Mouse (Mus musculus) G1E (cell line): Measurements from ENCODE around the gene Cant1. TPM values are rescaled to one million over a fixed set of nuclear protein-coding genes. Genes with fewer than 3 reads are reported as not detected.
A peak's percentile ranks its signal among the peaks of the same experiment; 100 is the strongest.

ENCODE experiments used
- ATAC-seq: 2 replicates; pipeline ENCODE4 v1.8.0; 2016; ENCODE audit warnings: mild to moderate bottlenecking; ENCODE audit not compliant: insufficient number of reproducible peaks, poor library complexity, low FRiP score, severe bottlenecking; ENCODE audit errors: extremely low read depth
- DNase-seq: peaks from one replicate; pipeline ENCODE4 v3.0.0; 2012; ENCODE audit warnings: low spot score
- H3K27me3 ChIP-seq: 2 replicates; pipeline ENCODE4 v1.6.1; 2012; ENCODE audit warnings: mild to moderate bottlenecking, low read length, inconsistent platforms; ENCODE audit not compliant: insufficient read depth
- H3K36me3 ChIP-seq: replicated peaks from 2 replicates; pipeline ENCODE3; 2012; ENCODE audit warnings: mild to moderate bottlenecking, inconsistent platforms
- H3K4me1 ChIP-seq: 2 replicates; pipeline ENCODE4 v1.6.1; 2012; ENCODE audit warnings: low read depth, low read length, inconsistent platforms, mixed read lengths; ENCODE audit not compliant: insufficient read depth
- H3K4me3 ChIP-seq: 2 replicates; pipeline ENCODE4 v1.5.1; 2012; ENCODE audit warnings: low read depth, mild to moderate bottlenecking, inconsistent platforms, low read length, moderate library complexity, mixed read lengths
- H3K9me3 ChIP-seq: replicated peaks from 2 replicates; pipeline ENCODE4 v1.6.1; 2012; ENCODE audit warnings: inconsistent platforms
- CTCF ChIP-seq: IDR thresholded peaks from 2 replicates; pipeline ENCODE4 v1.5.1; 2012; ENCODE audit warnings: low read depth, low read length, inconsistent platforms, mixed read lengths
- GATA1 ChIP-seq: IDR thresholded peaks from 2 replicates; pipeline ENCODE4 v1.6.1; 2012; ENCODE audit warnings: borderline replicate concordance, low read length, inconsistent platforms, mixed read lengths
- GATA2 ChIP-seq: IDR thresholded peaks from 2 replicates; pipeline ENCODE4 v1.6.1; 2012; ENCODE audit warnings: low read depth, low read length, inconsistent platforms, borderline replicate concordance
- POLR2AphosphoS5 ChIP-seq: IDR thresholded peaks from 2 replicates; pipeline ENCODE4 v1.6.1; 2012; ENCODE audit warnings: low read depth, low read length, inconsistent platforms; ENCODE audit not compliant: insufficient replicate concordance
- TAL1 ChIP-seq: conservative IDR thresholded peaks from 2 replicates; pipeline ENCODE4 v1.6.1; 2012; ENCODE audit warnings: low read depth, low read length, inconsistent platforms, mixed read lengths
- polyA plus RNA-seq: library from polyadenylated mRNA; stranded (reverse); fragments of >175 nt; gene quantifications from 2 replicates; pipeline ENCODE4 v1.2.3, GENCODE M21; 2012
- total RNA-seq, 2 experiments: library from RNA; stranded (forward) in 1 of 2; stranded (reverse) in 1 of 2; fragments of 200-1000 nt in 1 of 2; fragments of >200 nt in 1 of 2; fragmentation: Nextera tagmentation in 1 of 2; gene quantifications; 2 replicates each; pipeline ENCODE4 v1.2.3; 2014 to 2017

The Cant1 gene
- total and polyA plus RNA-seq, 3 experiments = 14.9 to 47.2 (median 16.5) TPM

DNA sequence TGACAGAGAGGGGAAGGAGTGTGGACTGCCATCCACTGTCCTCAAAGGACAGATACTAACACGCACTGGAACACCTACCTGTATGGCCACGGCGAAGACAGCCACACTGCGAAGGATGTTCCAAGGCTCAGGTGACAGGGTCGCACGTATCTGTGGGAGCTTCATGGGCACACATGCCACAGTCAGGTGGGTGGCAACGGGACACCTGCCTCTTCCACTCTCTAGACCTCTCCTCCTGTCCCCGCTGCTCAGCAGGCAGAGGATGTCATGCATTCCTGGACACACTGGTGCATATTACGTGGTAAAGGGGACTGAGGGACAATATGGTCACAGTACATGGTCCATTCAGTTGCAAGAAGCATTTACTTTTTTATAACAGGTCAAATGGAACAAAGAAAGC lies 1.4 kb downstream of the Cant1 start:
- no peak for ATAC-seq

DNA sequence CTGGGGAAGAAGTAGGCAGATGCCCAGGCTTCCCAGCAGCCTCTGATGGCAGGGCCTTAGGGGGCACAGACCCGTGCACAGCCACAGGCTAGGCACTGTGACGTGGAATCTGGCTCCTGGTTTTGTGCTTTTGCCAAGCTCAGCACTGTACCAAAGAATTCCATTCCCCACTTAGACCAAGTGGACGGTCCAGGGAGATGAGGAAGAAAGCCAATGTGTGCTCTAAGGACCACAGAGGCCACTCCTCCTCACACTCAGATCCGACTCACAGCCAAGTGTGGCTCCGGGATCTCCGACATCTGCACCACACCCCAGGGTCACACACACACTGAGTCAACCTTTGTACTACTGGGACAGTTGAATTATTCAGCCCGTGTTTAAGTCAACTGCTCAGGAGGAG lies 2.8 kb downstream of the Cant1 start:
- H3K36me3 ChIP-seq = peaks cover 68% of the 10 kb centered on the region
- peaks cover 35% of the 10 kb centered on the region for H3K4me1 ChIP-seq
- H3K4me3 ChIP-seq = no peak overlapping the region
- no peak for ATAC-seq
- no peaks in the 10 kb centered on the region for H3K9me3 ChIP-seq
- no peaks in the 10 kb centered on the region for H3K27me3 ChIP-seq
- TF ChIP-seq POLR2AphosphoS5 (no peak), GATA1 (no peak), GATA2 (no peak), TAL1 (no peak), CTCF (no peak)
- DNase-seq = no peak

More for the DNA sequence above, 1.4 kb downstream of the Cant1 start:
- Histone ChIP-seq H3K27me3 (no peaks in the 10 kb centered on the region), H3K4me3 (peak overlapping the region; percentile 94; the same call in 1 of the 2 replicates), H3K36me3 (peaks cover 53% of the 10 kb centered on the region), H3K9me3 (no peaks in the 10 kb centered on the region), H3K4me1 (peaks cover 35% of the 10 kb centered on the region)
- TF ChIP-seq CTCF (no peak), GATA1 (no peak), POLR2AphosphoS5 (no peak), GATA2 (no peak), TAL1 (no peak)
- DNase-seq = no peak

DNA sequence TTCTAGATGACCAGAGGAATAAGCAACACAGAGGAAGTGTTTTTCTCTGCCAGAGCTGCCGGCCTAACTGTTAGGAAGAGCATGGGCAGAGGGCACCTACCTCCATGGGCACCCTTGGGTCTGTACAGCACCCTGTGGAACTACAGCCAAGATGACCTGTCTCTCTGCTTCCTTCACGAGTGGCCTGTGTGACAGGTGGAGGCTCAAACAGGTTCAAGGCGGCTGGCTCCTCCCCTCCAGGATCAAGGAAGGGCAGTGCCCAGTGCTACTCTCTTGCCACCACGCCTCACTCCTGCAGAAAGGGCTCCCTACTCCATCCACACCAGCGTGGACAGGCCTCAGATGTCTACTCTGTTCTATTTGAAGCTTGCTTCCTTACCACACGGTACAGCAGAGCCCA lies 3.3 kb downstream of the Cant1 start:
- ATAC-seq (no peak), DNase-seq (no peak)
- H3K4me1 ChIP-seq = peaks cover 35% of the 10 kb centered on the region
- H3K4me3 ChIP-seq = no peak overlapping the region
- peaks cover 72% of the 10 kb centered on the region for H3K36me3 ChIP-seq
- H3K9me3 ChIP-seq = no peaks in the 10 kb centered on the region
- no peak for TF ChIP-seq POLR2AphosphoS5
- TF ChIP-seq GATA1 = no peak
- no peak for TF ChIP-seq TAL1
- TF ChIP-seq CTCF = no peak
- TF ChIP-seq GATA2 = no peak
- H3K27me3 ChIP-seq = no peaks in the 10 kb centered on the region

DNA sequence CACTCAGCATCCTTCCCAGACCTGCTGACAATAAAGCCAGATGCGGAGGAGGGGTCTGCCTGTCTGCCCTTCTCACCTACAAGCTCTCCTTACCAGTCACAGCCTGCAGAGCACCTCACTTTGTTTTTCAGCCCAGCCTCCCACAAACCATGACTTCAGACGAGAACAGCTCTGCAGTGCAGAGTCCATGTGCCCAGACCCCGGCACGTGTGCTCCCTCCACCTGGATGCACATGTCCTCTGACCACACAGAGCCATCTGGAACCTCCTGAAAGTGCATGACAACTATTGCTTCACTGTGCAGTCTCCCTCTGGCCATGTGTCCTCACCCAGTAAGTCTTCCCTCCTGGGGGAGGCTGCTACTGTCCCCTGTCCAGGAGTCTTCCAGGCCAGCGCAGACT lies 4.6 kb downstream of the Cant1 start:
- DNase-seq = no peak
- Histone ChIP-seq H3K4me3 (no peak overlapping the region), H3K27me3 (no peaks in the 10 kb centered on the region), H3K9me3 (no peaks in the 10 kb centered on the region), H3K4me1 (peaks cover 28% of the 10 kb centered on the region), H3K36me3 (peaks cover 86% of the 10 kb centered on the region)
- TF ChIP-seq GATA2 = no peak
- no peak for TF ChIP-seq TAL1
- no peak for TF ChIP-seq CTCF
- no peak for ATAC-seq

DNA sequence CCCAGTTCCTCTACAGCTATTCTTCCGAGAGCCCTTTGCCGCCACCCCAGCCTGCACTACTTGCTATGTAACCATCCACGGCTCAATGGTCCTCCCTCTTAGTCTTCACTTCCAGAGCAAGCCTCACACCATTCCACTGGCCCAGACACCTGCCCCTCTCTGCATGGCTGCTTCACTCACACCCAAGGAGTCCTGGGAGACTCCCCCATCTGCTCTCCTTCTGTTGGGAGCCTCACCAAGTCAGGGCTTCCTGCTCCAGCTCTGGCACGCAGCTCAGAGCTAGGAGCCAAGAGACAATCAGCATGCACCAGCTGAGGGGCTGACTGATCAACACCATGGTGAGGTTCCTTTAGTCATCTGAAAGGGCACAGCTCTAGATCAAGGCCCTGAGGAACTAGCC lies 5.8 kb downstream of the Cant1 start:
- no peak overlapping the region for H3K4me3 ChIP-seq
- peaks cover 98% of the 10 kb centered on the region for H3K36me3 ChIP-seq
- ATAC-seq (no peak), DNase-seq (no peak)
- H3K4me1 ChIP-seq = peaks cover 22% of the 10 kb centered on the region
- no peaks in the 10 kb centered on the region for H3K27me3 ChIP-seq
- TF ChIP-seq POLR2AphosphoS5 (no peak), GATA2 (no peak)
- H3K9me3 ChIP-seq = no peaks in the 10 kb centered on the region

DNA sequence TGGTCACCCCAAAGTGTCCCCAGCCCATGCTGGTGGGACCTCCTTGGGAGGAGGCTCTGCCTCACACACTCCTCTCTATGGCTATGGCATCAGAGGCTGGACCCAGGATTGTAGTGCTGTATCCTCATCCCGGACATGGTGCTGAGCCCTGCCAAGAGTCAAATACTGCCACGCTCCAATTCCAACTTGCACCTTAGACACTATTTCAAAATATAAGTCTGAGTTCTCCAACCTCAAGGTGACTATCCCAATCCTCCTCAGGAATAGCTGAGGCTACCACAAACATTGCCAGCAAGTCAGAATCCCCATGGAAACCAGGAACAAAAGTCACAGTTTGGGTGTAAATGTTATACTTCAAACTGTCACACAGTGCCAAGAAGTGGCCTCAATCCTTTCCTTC lies 6.3 kb downstream of the Cant1 start:
- Histone ChIP-seq H3K36me3 (peaks cover 100% of the 10 kb centered on the region), H3K27me3 (no peaks in the 10 kb centered on the region), H3K9me3 (no peaks in the 10 kb centered on the region), H3K4me1 (peaks cover 17% of the 10 kb centered on the region), H3K4me3 (no peak overlapping the region)
- ATAC-seq = no peak
- DNase-seq = no peak
- TF ChIP-seq TAL1 = no peak
- no peak for TF ChIP-seq GATA2
- no peak for TF ChIP-seq CTCF
- TF ChIP-seq GATA1 = no peak
- TF ChIP-seq POLR2AphosphoS5 = no peak

DNA sequence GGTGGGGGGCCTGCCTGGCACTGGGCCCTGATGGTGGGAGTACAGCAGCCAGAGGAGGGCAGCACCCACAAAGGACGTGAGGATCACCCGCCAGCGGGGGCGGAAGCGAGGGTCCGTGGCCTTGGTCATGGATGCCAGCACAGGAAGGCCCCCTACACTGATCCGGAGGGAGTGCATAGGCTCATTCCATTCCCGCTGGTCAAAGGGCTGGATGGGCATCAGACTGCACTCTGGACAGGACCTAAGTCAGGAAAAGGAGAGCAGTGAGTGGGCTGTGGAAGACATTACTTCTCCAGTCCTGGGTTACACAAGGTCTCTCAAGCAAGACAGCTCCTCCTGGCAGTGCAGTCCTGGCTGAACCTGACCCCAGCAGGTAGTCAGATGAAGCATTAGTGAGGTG lies 7.6 kb downstream of the Cant1 start:
- Histone ChIP-seq H3K4me1 (peaks cover 7% of the 10 kb centered on the region), H3K36me3 (peaks cover 100% of the 10 kb centered on the region), H3K27me3 (no peaks in the 10 kb centered on the region), H3K9me3 (no peaks in the 10 kb centered on the region), H3K4me3 (no peak overlapping the region)
- DNase-seq = no peak
- TF ChIP-seq POLR2AphosphoS5 (no peak), GATA2 (no peak), TAL1 (no peak), CTCF (no peak), GATA1 (no peak)
- no peak for ATAC-seq
